Mouse (Mus musculus) adrenal gland, postnatal 36 days (tissue): ENCODE data around the gene Prdm11. TPM values are rescaled to one million over a fixed set of nuclear protein-coding genes. Genes with fewer than 3 reads are reported as not detected.
A peak's percentile ranks its signal among the peaks of the same experiment; 100 is the strongest.

Experiments used
- DNase-seq, 2 experiments: peaks; one replicate each; pipeline ENCODE4 v3.0.0; 2021; ENCODE audit warnings: mixed read lengths in 1 of 2
- total RNA-seq, 2 experiments: library from RNA; stranded (reverse); gene quantifications; 2 replicates each; pipeline ENCODE4 v1.2.3; 2021

Gene Prdm11
- total RNA-seq, 2 experiments from 2014 or later: 43.5 to 58.3 TPM

DNA sequence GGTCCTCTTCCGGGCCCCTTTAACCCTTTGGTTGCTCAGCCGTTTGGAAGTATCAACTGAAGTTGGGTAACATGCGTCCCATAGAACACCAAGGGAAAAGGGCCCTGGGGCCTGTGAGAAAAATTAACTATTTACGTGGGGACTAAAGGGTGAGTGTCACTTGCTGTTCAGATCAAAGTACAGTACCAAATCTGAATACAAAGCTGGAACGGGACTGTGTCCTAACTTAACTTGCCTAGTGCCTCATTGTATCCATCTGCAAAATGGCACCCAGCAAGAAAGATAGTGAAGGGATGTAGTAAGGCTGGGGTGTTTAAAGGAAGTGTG, 505 bp upstream of the Prdm11 start:
- DNase-seq: no peak

DNA sequence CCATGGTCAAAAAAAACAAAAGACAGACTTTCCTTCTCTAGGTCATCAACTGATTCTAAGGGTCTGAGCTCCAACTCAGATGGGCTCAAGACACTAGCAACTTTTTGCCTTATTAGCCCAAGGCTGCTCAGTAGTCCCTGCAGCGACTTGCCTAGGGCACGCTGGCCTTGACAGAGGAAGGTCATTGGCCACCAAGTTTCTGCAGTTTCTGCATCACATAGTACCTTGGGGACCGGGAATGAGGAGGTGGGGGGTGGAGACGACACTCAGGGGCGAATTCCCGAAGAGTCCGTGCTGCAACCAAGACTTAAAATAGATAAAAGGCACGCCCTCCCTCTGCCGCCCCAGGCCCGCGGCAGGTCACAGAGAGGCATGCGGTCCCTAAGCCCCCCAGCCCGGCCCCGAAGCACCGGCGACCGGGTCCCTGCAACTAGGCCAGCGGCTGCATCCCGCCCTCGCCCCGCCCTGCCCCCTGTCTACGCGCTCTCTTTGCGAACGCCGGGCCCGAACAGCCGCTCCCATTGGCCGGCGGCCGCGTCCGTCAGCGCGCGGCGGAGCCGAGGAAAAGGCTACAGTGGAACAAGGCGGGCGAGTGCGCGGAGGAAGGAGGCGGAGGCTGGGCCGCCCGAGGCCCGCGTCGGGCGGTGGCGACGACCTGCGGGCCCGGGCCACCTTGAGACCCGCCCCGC, 694 bp downstream of the Prdm11 start:
- peak; percentile 98 for DNase-seq

- no peak for DNase-seq
Observed at GRCm38 (mm10) chr2:93043449-93044157, 2.4 kb downstream of the Prdm11 start.

GRCm38 (mm10) chr2:93041470-93041869, 4.5 kb downstream of the Prdm11 start:
- no peak for DNase-seq

- peak; percentile 52 to 59 for DNase-seq
Observed at GRCm38 (mm10) chr2:93040841-93041240, 5.1 kb downstream of the Prdm11 start.

- DNase-seq: no peak
Observed at GRCm38 (mm10) chr2:93039706-93040105, 6.3 kb downstream of the Prdm11 start.

DNA sequence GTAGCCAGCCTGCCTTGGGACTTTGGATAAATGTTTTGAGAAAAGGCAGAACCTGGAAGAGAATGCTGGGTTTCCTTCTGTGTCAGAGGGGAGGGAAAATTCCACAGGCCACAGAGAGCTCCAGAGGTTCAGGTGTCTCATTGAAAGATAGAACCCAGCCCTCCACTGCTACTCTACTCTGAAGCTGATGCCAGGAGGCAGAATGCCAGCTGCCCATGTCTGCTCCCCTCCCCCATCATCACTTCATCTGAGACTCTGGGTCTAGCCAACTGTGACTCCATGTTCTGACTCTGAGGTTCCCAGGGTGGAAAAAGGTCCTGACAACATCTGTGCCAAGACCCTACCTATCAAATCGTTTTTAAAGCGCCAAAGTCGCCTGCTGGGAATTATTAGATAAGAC, 6.9 kb downstream of the Prdm11 start:
- no peak for DNase-seq

- no peak for DNase-seq
Observed at GRCm38 (mm10) chr2:93035631-93036030, 10.3 kb downstream of the Prdm11 start.

GRCm38 (mm10) chr2:93032651-93033050, 13.3 kb downstream of the Prdm11 start:
- peak; percentile 87 to 92 for DNase-seq

- peak; percentile 72 to 84 for DNase-seq
Observed at GRCm38 (mm10) chr2:93032049-93032448, 13.9 kb downstream of the Prdm11 start.

- no peak for DNase-seq
Observed at GRCm38 (mm10) chr2:93031021-93031420, 14.9 kb downstream of the Prdm11 start.

GRCm38 (mm10) chr2:93030101-93030500, 15.9 kb downstream of the Prdm11 start:
- DNase-seq: peak; percentile 30 to 49

- DNase-seq: peak; percentile 72 to 75
Observed at GRCm38 (mm10) chr2:93029267-93030060, 16.5 kb downstream of the Prdm11 start.

- no peak for DNase-seq
Observed at GRCm38 (mm10) chr2:93028865-93029264, 17.1 kb downstream of the Prdm11 start.

DNA sequence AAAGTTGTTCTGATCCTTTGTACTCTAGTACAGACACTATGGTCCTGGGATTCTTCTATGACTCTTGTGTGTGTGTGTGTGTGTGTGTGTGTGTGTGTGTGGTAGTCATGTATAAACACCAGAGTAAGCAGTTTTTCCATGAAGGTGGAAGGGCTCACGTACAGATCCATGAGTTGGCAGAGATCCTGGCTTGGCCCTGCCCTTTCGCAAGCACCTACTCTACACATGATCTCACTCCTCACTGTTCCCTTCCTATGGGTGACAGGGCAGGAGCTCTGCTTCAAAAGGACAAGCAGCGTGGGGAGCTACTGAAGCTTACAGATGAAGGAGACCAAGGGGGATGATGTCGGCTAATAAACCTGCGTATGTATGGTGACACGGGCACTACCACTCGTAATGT, 18.3 kb downstream of the Prdm11 start:
- DNase-seq: no peak

DNA sequence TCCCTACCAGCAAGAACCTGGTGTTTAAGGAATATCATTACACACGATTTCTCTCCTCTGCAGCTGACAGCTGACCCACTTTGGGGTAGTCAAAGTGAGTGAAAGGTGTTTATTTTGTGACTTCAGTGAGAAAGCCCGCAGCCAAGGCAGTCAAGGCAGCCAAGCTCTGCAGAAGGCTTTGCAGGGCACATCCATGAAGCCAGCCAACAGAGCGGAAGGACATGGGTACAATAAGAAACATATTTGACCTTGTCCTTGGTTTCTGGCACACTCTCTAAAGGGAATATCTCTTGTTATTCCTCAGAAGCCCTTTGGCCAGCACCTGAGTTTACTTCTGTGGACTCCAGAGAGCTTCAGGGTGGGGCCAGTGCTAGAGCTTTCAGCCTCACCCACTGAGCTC, 21.5 kb downstream of the Prdm11 start:
- peak in 1 of 2 experiments; percentile 60 for DNase-seq

DNA sequence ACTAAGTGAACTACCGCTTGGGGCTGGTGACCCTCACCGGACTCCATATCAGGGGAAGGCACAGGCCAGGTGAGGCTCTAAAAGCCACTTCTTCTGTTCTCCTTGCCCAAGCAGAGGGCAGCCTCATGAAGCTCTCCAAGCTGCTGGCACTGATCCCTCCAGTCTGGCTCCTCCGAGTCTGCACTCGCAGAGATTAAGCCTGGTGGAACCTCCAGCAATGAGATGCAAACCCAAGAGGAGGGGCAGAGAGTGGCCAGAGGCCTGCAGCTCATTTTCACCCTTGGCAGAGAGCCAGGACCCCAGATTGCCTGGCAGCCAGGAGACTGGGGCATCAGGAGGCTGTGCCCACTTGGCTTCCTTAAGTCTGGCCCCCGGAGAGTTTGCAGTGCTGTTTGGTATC, 27.1 kb downstream of the Prdm11 start:
- DNase-seq: peak; percentile 37 to 46

GRCm38 (mm10) chr2:93017151-93017550, 28.8 kb downstream of the Prdm11 start:
- DNase-seq: peak in 1 of 2 experiments; percentile 60

DNA sequence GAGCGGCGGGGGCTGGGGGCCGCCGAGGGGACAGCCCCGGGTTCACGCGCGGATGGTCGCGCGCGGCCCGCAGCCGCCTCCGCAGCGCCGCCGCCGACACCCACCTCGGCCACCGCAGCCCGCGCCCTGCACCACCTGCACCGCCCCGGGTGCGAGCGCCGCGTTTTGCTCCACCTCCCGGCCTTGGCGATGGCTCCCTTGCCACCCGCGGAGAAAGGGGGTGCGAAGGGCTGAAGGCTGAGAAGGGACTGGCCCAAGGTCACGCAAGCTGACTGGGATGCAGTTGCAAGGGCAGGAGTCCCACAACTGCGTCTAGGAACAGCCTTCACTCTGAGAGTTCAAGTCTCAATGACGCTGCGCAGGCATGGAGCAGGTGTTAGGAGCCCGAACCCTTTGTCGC, 30.9 kb downstream of the Prdm11 start:
- peak; percentile 91 for DNase-seq

DNA sequence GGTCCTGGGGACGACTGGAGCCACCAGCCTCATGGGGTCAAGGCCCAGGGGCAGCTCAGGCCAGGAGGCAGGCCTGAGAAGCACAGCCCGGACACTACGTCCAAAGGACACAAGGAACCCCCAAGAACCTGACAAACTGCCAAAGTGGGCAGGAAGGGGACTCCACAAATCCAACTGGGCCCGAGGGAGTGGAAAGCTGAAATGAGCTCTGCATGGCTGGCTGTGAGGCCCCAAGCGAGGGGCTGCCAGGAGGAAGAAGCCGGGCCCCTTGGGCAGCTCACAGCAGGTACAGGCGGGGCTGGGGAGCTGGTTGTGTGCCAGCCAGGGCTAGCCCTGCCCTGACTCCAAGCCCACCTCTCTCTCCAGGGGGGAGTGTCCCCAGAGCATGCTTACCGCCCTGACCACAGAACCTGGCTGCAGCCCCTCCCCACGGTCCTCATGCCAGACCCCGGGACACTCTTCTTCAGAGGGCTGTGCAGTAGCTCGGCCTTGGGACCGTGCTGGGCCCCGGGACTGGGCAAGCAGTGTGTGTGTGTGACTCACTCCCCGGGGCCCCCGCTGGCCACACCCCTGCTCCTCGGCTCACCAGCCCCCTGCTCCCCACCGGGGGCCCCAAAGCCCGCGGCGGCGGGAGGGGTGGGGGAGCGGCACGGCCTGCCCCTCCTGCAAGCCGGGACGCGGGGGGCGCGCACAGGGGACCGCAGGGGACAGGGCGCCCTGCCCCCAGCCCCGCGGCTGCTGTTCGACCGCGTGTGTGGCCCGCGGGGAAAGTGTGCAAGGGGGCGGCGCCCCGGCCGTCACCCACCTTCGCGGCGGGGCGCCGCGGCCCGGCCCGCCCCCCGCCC, 31.7 kb downstream of the Prdm11 start:
- DNase-seq: peak; percentile 90 to 92

DNA sequence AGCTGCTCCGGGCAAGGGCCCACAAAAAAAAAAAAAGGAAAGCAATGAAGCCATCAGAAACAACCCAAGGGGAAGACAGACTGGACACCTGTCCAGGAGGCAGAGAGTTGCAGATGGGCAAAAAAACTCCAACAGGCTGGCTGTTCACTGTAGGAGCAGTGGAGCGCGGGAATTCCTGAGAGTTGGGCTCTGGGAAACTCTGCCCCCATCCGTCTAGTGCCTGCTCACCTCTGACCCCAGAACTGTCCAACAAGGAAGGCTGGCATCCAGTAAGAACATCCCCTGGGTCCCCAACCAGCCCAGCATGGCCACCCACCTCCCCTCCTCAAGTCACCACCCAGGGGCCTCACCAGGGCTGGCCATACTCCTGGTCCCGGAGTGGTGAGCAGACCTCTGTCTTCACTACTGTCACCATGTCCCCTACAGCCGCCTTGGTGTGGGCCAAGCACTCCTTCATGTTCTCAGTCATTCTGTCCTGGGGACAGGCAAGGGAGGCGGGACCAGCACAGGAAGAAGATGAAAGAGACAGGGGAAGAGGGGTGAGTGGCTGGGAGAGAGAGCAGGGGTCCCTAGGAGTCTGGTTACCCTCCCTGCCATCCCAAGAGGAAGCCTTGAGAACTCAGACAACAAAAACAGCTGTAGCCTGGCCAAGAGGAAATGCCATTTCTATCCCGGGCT, 32.4 kb downstream of the Prdm11 start:
- no peak for DNase-seq
